Mouse (Mus musculus) heart, postnatal 0 days (tissue): ENCODE measurements at regions not wholly inside any gene's neighbourhood (a gene's known extent, or its start where the extent isn't known, plus 50 kb on each side); places are given as distances from the start of the nearest gene placed in this dataset.

Source experiments
- CTCF ChIP-seq: IDR thresholded peaks from 2 replicates; pipeline ENCODE4 v1.5.1; 2016; ENCODE audit warnings: antibody characterized with exemption, control low read depth, low read depth
- EP300 ChIP-seq: IDR thresholded peaks from 2 replicates; pipeline ENCODE4 v1.6.1; 2016; ENCODE audit warnings: antibody characterized with exemption, low read depth

GRCm38 (mm10) chr14:124767234-124767633 is 90.3 kb upstream of the Fgf14 start:
- TF ChIP-seq CTCF, result no peak
- no peak for TF ChIP-seq EP300
